Mouse (Mus musculus) cortical plate, adult 2 months (tissue): ENCODE data around the gene Arhgdia. TPM values are rescaled to one million over a fixed set of nuclear protein-coding genes. Genes with fewer than 3 reads are reported as not detected.

Experiments used
- H3K27ac ChIP-seq: fragments of 200-500 bp; 2 replicates; pipeline ENCODE4 v1.5.1; 2012; ENCODE audit warnings: low read length, control low read depth, inconsistent platforms; ENCODE audit not compliant: insufficient read depth
- H3K4me1 ChIP-seq: fragments of 200-500 bp; 2 replicates; pipeline ENCODE4 v1.6.1; 2011; ENCODE audit warnings: low read length; ENCODE audit not compliant: control insufficient read depth, insufficient read depth
- H3K4me3 ChIP-seq: fragments of 200-500 bp; 2 replicates; pipeline ENCODE4 v1.5.1; 2011; ENCODE audit warnings: mild to moderate bottlenecking, low read length, control low read depth; ENCODE audit not compliant: insufficient read depth
- CTCF ChIP-seq: fragments of 200-500 bp; IDR thresholded peaks from 2 replicates; pipeline ENCODE4 v1.5.1; 2011; ENCODE audit warnings: mild to moderate bottlenecking, control low read depth, low read length; ENCODE audit not compliant: insufficient read depth; ENCODE audit errors: extremely low read depth
- POLR2A ChIP-seq: fragments of 200-500 bp; IDR thresholded peaks from 2 replicates; pipeline ENCODE4 v1.6.1; 2011; ENCODE audit warnings: mild to moderate bottlenecking, low read length, control low read depth; ENCODE audit not compliant: insufficient read depth; ENCODE audit errors: extremely low read depth
- polyA plus RNA-seq: library from polyadenylated mRNA; depleted of rRNA; stranded (reverse); fragments of >200 nt; gene quantifications from 2 replicates; pipeline ENCODE4 v1.2.3, GENCODE M21; 2012

Arhgdia gene
- polyA plus RNA-seq, 1 experiment = 442 TPM

DNA sequence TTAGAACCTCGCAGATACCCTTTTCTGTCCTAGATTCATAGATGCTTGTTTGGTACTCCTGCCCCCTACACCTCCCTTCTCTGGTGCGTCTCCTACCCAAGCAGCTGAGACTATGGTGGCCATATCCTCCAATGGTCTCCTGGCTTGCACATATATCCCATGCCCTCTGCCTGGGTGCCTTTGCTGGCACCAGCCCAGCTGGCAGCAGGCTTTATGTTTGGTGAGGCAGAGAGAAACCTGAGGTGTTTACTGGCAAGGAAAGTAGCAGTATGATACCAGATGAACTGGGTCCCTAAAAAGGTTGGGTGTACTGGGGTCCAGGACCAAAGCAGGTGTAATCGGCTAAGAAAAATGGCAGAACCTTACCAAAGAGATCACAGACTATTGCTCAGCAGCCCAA is 35.5 kb downstream of the Arhgdia start:
- no peak for TF ChIP-seq POLR2A
- no peak for TF ChIP-seq CTCF
- Histone ChIP-seq H3K4me1 (peaks cover 11% of the 10 kb centered on the region), H3K27ac (no peak overlapping the region), H3K4me3 (no peak overlapping the region)

DNA sequence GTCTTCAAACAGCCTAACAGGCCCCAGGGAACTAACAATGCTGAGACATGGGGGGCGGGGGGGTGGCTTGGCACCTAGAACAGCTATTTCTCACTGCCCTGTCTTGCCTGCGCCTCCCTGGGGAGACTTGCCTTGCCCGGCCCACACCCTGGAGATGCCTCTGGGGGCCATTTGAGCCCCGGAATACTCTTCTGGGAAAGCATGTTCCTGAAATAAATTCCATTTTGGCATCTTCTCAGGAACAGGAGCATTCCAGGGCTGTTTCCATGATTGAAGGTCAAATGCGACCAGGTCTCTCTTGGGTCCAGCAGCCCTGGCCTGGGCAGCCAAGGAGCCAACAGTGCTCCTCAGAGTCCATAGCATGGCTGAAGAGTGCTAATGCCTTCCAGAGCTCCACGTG is 39.0 kb downstream of the Arhgdia start:
- Histone ChIP-seq H3K27ac (no peak overlapping the region), H3K4me3 (no peak overlapping the region), H3K4me1 (no peaks in the 10 kb centered on the region)
- TF ChIP-seq POLR2A = no peak
- no peak for TF ChIP-seq CTCF

DNA sequence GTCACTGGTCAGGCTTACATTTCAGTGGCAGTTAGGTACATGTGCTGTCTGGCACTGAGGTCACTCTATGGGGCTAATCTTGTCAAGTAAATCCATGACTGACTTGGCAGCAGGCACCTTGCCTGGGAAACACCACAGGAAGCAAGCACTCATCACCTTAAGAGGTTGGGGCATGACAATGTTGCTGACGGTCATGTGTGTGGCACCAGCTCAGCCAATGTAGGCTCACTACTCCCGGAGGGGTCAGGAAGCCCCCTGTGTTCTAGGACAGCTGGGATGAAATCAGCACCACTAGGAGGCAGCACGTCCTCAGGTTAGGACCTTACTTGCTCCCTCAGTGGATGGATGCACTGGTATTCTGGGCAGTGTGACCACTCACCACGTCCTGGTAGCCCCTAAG is 39.5 kb downstream of the Arhgdia start:
- H3K4me3 ChIP-seq = no peak overlapping the region

DNA sequence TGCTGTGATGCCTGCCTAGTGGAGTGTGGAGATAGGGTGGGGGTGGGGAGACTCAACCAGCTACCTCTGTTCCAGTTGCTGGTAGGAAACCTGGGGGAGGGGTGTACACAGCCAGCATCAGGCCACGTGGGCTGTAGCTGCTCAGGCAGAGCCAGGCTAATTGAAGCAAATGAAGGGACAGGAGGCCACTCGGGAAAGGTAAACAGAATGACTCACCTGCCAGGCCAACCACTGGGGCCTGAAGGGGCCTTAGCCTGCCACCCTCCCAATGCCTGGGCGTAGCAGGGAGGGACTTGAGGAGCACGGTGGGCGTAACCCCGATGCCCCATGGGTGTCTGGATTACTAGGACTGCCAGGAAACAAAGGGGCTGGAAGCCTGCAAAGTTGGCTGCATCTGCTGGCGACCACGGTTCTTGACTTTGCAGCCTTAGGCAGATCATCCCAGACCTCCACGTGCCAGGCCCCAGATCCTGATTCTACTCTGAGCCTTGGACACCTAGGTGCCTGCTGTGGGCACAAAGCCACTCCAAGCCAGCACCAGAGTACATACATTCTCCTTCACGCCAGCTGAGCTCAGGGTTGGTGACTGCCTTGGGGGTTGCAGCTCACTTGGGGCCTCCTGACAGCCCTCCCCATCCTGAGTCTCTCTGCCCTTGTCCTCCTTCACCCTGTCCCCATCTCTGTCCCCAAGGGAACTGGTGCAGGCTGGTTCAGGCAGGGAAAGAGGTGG is 42.0 kb downstream of the Arhgdia start:
- TF ChIP-seq POLR2A = no peak
- TF ChIP-seq CTCF = no peak
- Histone ChIP-seq H3K4me3 (no peak overlapping the region), H3K27ac (no peak overlapping the region), H3K4me1 (no peaks in the 10 kb centered on the region)

More for the DNA sequence above, 39.5 kb downstream of the Arhgdia start:
- TF ChIP-seq POLR2A = no peak
- TF ChIP-seq CTCF = peak; percentile 17; the same call in 1 of the 2 replicates
- Histone ChIP-seq H3K27ac (no peak overlapping the region), H3K4me1 (no peaks in the 10 kb centered on the region)

DNA sequence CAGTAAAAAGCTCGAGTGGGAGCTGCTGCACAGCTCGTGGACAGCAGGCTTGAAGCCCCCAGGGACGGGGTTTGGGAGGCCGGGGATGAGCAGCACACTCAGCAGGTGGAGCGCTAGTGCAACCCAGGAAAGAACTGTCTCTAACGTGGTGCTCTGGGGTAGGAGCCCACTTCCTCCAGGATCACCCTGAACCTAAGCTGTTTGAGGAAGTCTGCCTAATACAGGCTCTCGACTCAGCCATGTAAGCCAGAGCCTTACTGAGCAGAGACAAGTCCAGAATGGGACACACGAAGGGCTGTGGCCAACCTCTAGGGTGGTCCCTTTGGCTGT is 42.5 kb downstream of the Arhgdia start:
- Histone ChIP-seq H3K27ac (no peak overlapping the region), H3K4me3 (no peak overlapping the region), H3K4me1 (no peaks in the 10 kb centered on the region)
- TF ChIP-seq CTCF (no peak), POLR2A (no peak)

DNA sequence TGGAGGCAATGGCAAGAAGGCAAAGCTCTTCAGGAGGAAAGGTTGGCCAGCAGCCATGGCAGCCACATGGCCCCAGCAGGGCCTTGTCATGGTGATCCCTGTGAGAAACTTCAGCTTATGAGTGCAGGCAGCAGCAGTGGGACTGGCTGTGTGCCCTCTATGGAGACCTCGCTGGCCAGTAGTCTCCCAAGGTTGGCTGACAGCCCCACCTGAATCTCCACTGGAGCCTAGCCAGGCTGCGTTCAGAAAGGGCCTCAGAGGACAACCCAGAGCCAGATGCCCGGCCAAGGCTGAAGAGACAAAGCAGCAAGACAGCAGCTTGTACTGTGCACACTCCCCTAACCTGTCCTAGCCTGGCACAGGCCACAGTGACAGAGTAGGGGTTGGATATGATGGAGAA is 42.9 kb downstream of the Arhgdia start:
- TF ChIP-seq POLR2A = no peak
- TF ChIP-seq CTCF = no peak
- no peaks in the 10 kb centered on the region for H3K4me1 ChIP-seq
- H3K4me3 ChIP-seq = no peak overlapping the region
- H3K27ac ChIP-seq = no peak overlapping the region

DNA sequence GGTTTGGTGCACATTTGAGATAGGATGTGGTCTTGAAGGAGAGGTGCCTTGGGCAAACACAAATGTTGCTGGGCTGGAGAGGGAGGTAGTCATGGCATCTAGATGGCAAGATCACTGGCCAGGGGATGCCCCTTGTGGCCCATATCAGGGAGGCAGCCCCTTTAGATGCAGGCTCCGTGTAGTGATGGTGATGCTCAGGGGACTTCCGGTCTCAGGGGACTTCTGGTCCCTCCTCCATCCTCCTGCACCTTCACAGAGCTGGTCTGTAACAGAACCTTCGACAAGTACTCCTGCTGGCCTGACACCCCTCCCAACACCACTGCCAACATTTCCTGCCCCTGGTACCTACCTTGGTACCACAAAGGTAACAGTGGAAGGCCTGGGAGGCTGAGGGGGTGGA is 45.6 kb downstream of the Arhgdia start:
- TF ChIP-seq POLR2A = no peak
- no peak for TF ChIP-seq CTCF
- no peak overlapping the region for H3K4me3 ChIP-seq

DNA sequence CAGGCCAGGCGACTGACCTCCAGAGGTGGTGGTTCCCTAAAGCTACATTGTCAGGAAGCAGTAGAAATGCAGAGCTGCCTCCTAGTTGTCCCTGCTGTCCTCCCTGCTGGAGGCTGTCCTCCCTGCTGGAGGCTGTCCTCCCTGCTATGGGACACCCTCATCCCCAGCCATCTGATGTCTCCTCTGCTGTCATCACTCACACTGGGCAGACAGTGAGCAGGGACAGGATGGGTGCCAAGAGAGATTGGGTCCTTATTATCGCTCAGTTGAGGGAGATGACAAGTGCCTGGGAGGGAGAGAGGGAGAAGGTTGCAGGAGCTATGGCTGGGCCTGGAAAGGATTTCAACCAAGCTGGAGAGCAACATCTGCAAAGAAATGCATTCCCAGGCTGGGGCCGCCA is 46.3 kb downstream of the Arhgdia start:
- H3K27ac ChIP-seq = no peak overlapping the region
- no peaks in the 10 kb centered on the region for H3K4me1 ChIP-seq
- no peak for TF ChIP-seq CTCF
- TF ChIP-seq POLR2A = no peak
- H3K4me3 ChIP-seq = no peak overlapping the region

More for the DNA sequence above, 45.6 kb downstream of the Arhgdia start:
- Histone ChIP-seq H3K27ac (no peak overlapping the region), H3K4me1 (no peaks in the 10 kb centered on the region)

DNA sequence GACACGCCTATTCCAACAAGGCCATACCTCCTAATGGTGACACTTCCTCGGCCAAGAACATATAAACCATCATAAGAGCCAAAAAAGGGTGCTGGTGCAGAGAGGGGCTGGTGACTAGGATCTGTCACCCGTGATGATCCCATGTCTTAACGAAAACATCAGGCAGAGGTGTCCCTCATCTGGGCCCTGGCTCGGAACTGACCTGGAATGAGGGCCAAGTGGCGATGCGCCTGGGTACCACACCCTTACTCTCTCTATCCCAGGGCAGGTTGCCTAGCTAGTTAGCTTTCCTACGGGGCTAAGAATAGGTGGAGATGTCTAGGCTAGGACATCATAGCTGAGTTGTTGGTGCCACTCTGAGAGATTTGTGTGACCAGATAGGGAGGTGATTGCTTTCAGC is 47.3 kb downstream of the Arhgdia start:
- TF ChIP-seq CTCF (no peak), POLR2A (no peak)
- H3K4me1 ChIP-seq = no peaks in the 10 kb centered on the region
- no peak overlapping the region for H3K27ac ChIP-seq
- no peak overlapping the region for H3K4me3 ChIP-seq

DNA sequence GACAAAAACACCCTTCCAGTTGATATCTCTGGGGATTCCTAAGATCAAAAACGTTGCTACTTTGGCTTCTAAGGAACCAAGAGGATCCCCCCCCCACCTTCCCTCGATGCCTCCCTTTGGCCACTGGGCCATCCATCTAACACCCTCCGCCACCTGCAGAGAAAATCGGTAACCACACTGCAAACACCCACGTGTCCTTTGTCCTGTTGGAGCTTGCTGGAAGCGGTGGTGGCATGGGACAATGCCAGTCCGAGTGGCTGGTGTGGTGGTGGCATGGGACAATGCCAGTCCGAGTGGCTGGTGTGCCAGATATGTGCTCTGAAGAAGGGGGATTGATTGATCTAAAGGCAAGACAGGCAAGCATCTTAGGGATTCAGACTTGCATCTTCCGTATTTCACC is 49.8 kb downstream of the Arhgdia start:
- no peak overlapping the region for H3K27ac ChIP-seq
- H3K4me3 ChIP-seq = no peak overlapping the region
- H3K4me1 ChIP-seq = no peaks in the 10 kb centered on the region
- TF ChIP-seq CTCF (no peak), POLR2A (no peak)
